Mouse (Mus musculus) embryonic fibroblast, embryonic 13.5 days (primary cell): ENCODE measurements around the gene Ranbp2.

ENCODE experiments used
- CTCF ChIP-seq: IDR thresholded peaks from 2 replicates; pipeline ENCODE4 v1.5.1; 2011; ENCODE audit warnings: mild to moderate bottlenecking, control low read depth, low read length, moderate library complexity, borderline replicate concordance; ENCODE audit not compliant: insufficient read depth
- POLR2A ChIP-seq: IDR thresholded peaks from 2 replicates; pipeline ENCODE4 v1.6.1; 2011; ENCODE audit warnings: low read depth, mild to moderate bottlenecking, control low read depth, low read length, moderate library complexity

- TF ChIP-seq CTCF (no peak), POLR2A (no peak)
Observed at GRCm38 (mm10) chr10:58401838-58402237, 44.9 kb upstream of the Ranbp2 start.
